Mouse (Mus musculus): ENCODE data around the gene Tdp1. TPM values are rescaled to one million over a fixed set of nuclear protein-coding genes. Genes with fewer than 3 reads are reported as not detected.

Tdp1 gene
- polyA plus RNA-seq, 1 experiment from 2014 or later, result 21.2 TPM

- H3K4me2 ChIP-seq, result no peak overlapping the region
- H3K4me3 ChIP-seq, result no peak overlapping the region
- WGBS, result 66% methylated on average over 3 of the region's 3 CpGs
- H3K36me3 ChIP-seq, result no peaks in the 10 kb centered on the region
- no peak overlapping the region for H3K27ac ChIP-seq
- H3K4me1 ChIP-seq (replicated peaks), result peaks cover 13% of the 10 kb centered on the region; the same call in 1 of the 2 replicates
- no peak overlapping the region for H3K9ac ChIP-seq
- H3K27me3 ChIP-seq, result no peaks in the 10 kb centered on the region
- H3K9me3 ChIP-seq (replicated peaks), result no peaks in the 10 kb centered on the region
- ATAC-seq (replicated peaks; ENCODE audit: insufficient number of reproducible peaks, insufficient read depth, low FRiP score, low read depth), result no peak
Observed at GRCm38 (mm10) chr12:99859391-99860100, 24.8 kb upstream of the Tdp1 start.

GRCm38 (mm10) chr12:99860981-99861380 is 23.3 kb upstream of the Tdp1 start:
- no peak overlapping the region for H3K27ac ChIP-seq
- H3K4me2 ChIP-seq, result no peak overlapping the region
- H3K9ac ChIP-seq, result no peak overlapping the region
- no peaks in the 10 kb centered on the region for H3K27me3 ChIP-seq
- H3K4me3 ChIP-seq, result no peak overlapping the region
- ATAC-seq (replicated peaks; ENCODE audit: insufficient number of reproducible peaks, insufficient read depth, low FRiP score, low read depth), result no peak
- H3K4me1 ChIP-seq (replicated peaks), result peaks cover 12% of the 10 kb centered on the region; the same call in 1 of the 2 replicates
- H3K36me3 ChIP-seq, result no peaks in the 10 kb centered on the region
- no peaks in the 10 kb centered on the region for H3K9me3 ChIP-seq (replicated peaks)
- 70% methylated on average over 4 of the region's 4 CpGs for WGBS

DNA sequence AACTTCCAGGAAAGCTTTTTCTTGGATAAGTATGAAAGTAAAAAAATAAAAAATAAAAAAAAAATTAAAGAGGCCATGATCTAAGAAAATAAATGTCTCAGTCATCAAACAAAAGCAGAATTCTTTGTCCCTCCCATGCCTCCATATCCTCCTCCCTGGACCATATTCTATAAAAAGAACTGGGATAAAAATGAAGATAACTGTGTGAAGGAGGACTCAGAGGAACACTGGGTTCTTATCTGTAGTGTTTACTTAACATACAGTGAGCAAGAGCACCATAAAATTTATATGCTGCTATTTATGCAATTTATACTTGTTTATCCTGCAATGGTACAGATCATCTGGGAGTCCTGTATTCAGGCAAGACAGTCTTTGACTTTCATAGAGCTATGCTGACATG is 19.7 kb upstream of the Tdp1 start:
- Histone ChIP-seq H3K36me3 (no peaks in the 10 kb centered on the region), H3K27ac (no peak overlapping the region)

DNA sequence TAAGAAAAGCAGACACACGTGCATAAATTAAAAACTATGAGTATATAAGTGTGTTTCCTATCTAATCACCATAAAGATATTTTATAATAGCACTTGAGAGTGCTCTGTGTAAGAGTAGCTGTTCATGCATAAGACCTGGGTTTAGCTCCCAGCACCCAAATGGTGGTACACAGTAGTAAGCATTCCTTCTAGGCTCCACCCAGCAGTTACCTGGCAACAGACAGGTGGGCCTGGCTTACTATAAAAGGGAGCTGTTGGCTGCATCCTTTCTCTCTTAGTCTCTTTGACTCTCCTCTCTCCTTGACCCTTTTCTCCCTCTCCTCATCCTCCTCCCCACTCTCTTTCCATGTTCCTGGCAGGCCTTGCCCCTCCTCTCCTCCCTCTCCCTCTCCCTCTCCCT is 15.5 kb upstream of the Tdp1 start:
- ATAC-seq (replicated peaks; ENCODE audit: insufficient number of reproducible peaks, insufficient read depth, low FRiP score, low read depth), result no peak
- no peak overlapping the region for H3K4me2 ChIP-seq
- no peak overlapping the region for H3K27ac ChIP-seq
- no peaks in the 10 kb centered on the region; the same call in 1 of the 2 replicates for H3K4me1 ChIP-seq (replicated peaks)
- no peaks in the 10 kb centered on the region for H3K36me3 ChIP-seq
- no peak overlapping the region for H3K4me3 ChIP-seq
- H3K27me3 ChIP-seq, result no peaks in the 10 kb centered on the region
- H3K9ac ChIP-seq, result no peak overlapping the region
- 90% methylated on average over 1 of the region's 1 CpGs for WGBS
- H3K9me3 ChIP-seq (replicated peaks), result no peaks in the 10 kb centered on the region

More for the DNA sequence above, 19.7 kb upstream of the Tdp1 start:
- no peak for ATAC-seq (replicated peaks; ENCODE audit: insufficient number of reproducible peaks, insufficient read depth, low FRiP score, low read depth)
- no peaks in the 10 kb centered on the region for H3K27me3 ChIP-seq
- H3K4me1 ChIP-seq (replicated peaks), result peaks cover 10% of the 10 kb centered on the region; the same call in 1 of the 2 replicates
- no peak overlapping the region for H3K4me3 ChIP-seq
- no peak overlapping the region for H3K9ac ChIP-seq
- no peaks in the 10 kb centered on the region for H3K9me3 ChIP-seq (replicated peaks)
- H3K4me2 ChIP-seq, result no peak overlapping the region

DNA sequence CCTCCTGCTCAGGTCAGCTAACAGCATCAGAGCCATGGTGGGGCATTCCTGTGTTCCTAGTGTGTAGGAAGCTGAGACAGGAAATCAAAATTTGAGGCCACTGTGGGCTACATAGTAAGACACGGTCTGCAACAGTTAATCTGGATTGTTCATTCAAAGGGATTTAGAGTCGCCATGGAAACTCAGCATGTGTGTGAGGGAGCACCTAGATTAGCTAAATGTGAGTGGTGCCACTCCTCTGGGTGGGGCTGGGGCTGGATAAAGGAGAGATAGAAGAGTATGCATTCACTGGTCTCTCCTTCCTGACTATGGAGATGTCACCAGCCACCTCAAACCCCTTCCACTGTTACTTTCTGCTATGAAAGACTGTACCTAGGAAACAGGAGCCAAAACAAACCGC is 10.9 kb upstream of the Tdp1 start:
- no peak for ATAC-seq (replicated peaks; ENCODE audit: insufficient number of reproducible peaks, insufficient read depth, low FRiP score, low read depth)
- H3K9me3 ChIP-seq (replicated peaks), result no peaks in the 10 kb centered on the region
- H3K9ac ChIP-seq, result no peak overlapping the region
- WGBS, result 59% methylated on average over 3 of the region's 3 CpGs
- no peaks in the 10 kb centered on the region for H3K4me1 ChIP-seq (replicated peaks)
- H3K36me3 ChIP-seq, result no peaks in the 10 kb centered on the region
- no peaks in the 10 kb centered on the region for H3K27me3 ChIP-seq
- no peak overlapping the region for H3K4me3 ChIP-seq
- H3K27ac ChIP-seq, result no peak overlapping the region
- no peak overlapping the region for H3K4me2 ChIP-seq

DNA sequence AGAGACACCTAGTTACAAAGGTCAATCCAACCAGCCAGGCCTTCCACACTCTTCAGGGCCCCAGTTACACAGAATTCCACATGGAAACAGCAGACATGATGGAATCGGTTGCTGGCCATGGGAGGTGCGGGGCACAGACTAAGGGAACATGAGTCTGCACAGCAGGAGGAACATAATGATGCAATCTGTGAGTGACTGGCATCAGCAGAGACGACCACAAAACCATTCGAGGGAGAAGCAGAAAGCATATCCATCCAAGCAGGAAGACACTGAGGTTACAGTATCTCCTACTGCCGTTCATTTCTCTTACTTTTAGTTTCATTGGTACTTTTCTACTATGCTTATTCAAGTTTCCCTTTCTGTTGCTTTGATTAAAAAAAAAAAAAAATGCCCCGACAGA is 9.7 kb upstream of the Tdp1 start:
- Histone ChIP-seq H3K4me3 (no peak overlapping the region), H3K27me3 (no peaks in the 10 kb centered on the region), H3K36me3 (no peaks in the 10 kb centered on the region), H3K4me1 (replicated peaks) (no peaks in the 10 kb centered on the region), H3K9ac (no peak overlapping the region), H3K9me3 (replicated peaks) (no peaks in the 10 kb centered on the region), H3K27ac (no peak overlapping the region), H3K4me2 (no peak overlapping the region)
- ATAC-seq (replicated peaks; ENCODE audit: insufficient number of reproducible peaks, insufficient read depth, low FRiP score, low read depth), result no peak
- WGBS, result 84% methylated on average over 6 of the region's 6 CpGs

GRCm38 (mm10) chr12:99883000-99883712 is 1.2 kb upstream of the Tdp1 start:
- Histone ChIP-seq H3K27ac (peak overlapping the region; percentile 91), H3K9me3 (replicated peaks) (no peaks in the 10 kb centered on the region), H3K4me2 (peak overlapping the region; percentile 94), H3K27me3 (no peaks in the 10 kb centered on the region), H3K9ac (peak overlapping the region; percentile 67), H3K4me1 (replicated peaks) (peaks cover 25% of the 10 kb centered on the region), H3K4me3 (peak overlapping the region; percentile 89), H3K36me3 (no peaks in the 10 kb centered on the region)
- ATAC-seq (replicated peaks; ENCODE audit: insufficient number of reproducible peaks, insufficient read depth, low FRiP score, low read depth), result peak; percentile 89
- WGBS, result under 1% methylated on average over 38 of the region's 38 CpGs

DNA sequence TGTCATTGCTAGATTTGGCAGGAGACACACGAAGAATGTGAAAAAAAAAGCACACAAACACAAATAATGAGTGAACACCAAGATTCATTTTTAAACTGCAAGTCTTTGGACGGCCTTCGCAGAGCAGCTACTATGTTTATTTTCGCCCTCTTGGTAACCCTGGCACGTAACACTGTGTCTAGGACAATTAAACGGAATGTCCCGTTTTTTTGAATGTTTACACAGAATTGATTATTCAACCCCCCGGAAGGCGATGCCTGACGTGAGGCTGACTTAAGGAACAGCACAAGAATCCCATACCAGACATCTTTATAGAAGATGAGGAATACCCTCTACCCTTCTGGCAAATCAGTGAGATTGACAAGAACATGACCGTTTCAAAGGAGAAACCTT is 608 bp upstream of the Tdp1 start:
- WGBS, result 0% methylated on average over 11 of the region's 11 CpGs
- H3K9ac ChIP-seq, result peak overlapping the region; percentile 67
- ATAC-seq (replicated peaks; ENCODE audit: insufficient number of reproducible peaks, insufficient read depth, low FRiP score, low read depth), result no peak

DNA sequence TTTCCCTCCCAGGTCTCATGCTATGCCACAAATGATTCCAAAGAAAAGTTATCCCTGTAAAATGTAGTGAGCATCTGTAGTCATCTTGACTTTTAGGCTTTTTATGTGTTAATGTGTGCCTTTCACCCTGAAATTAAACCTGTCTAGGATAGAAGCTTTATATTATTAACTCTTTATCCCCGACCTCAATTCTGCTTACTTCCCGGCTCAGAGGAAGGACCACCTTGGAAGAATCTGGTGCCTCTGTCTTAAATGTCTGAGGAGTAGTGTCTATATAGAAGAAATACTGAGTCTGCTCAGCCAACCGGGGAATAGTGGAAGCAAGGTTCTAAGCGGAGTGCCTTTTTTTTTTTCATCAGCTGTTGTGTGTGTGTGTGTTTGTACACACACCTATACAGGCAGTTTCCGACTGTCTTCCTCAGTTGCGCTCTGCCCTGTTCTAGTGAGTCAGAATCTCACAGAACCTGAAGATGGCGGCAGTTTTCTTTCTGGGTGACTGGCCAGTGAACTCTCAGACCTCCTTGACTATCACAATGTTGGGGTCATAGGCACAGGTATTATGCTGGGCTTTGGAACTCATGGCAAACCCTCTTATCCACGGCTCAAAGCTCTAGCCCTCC is 1.1 kb downstream of the Tdp1 start:
- 56% methylated on average over 8 of the region's 8 CpGs for WGBS
- Histone ChIP-seq H3K4me1 (replicated peaks) (peaks cover 25% of the 10 kb centered on the region), H3K4me2 (peak overlapping the region; percentile 94), H3K27me3 (no peaks in the 10 kb centered on the region), H3K9me3 (replicated peaks) (no peaks in the 10 kb centered on the region), H3K4me3 (peak overlapping the region; percentile 89), H3K9ac (peak overlapping the region; percentile 89), H3K36me3 (no peaks in the 10 kb centered on the region), H3K27ac (no peak overlapping the region)
- ATAC-seq (replicated peaks; ENCODE audit: insufficient number of reproducible peaks, insufficient read depth, low FRiP score, low read depth), result no peak

More for the DNA sequence above, 608 bp upstream of the Tdp1 start:
- H3K4me2 ChIP-seq, result peak overlapping the region; percentile 94
- H3K4me1 ChIP-seq (replicated peaks), result peaks cover 25% of the 10 kb centered on the region
- no peaks in the 10 kb centered on the region for H3K9me3 ChIP-seq (replicated peaks)
- H3K27me3 ChIP-seq, result no peaks in the 10 kb centered on the region
- peak overlapping the region; percentile 89 for H3K4me3 ChIP-seq
- peak overlapping the region; percentile 91 for H3K27ac ChIP-seq
- no peaks in the 10 kb centered on the region for H3K36me3 ChIP-seq

GRCm38 (mm10) chr12:99897846-99898245 is 13.5 kb downstream of the Tdp1 start:
- 87% methylated on average over 4 of the region's 4 CpGs for WGBS
- H3K9me3 ChIP-seq (replicated peaks), result no peaks in the 10 kb centered on the region

GRCm38 (mm10) chr12:99898248-99898870 is 14.0 kb downstream of the Tdp1 start:
- WGBS, result 82% methylated on average over 16 of the region's 16 CpGs

More at GRCm38 (mm10) chr12:99897846-99898245, 13.5 kb downstream of the Tdp1 start:
- Histone ChIP-seq H3K27me3 (no peaks in the 10 kb centered on the region), H3K9ac (no peak overlapping the region), H3K27ac (no peak overlapping the region), H3K4me1 (replicated peaks) (peaks cover 7% of the 10 kb centered on the region), H3K4me3 (no peak overlapping the region), H3K36me3 (peaks cover 45% of the 10 kb centered on the region), H3K4me2 (no peak overlapping the region)
- no peak for ATAC-seq (replicated peaks; ENCODE audit: insufficient number of reproducible peaks, insufficient read depth, low FRiP score, low read depth)

More at GRCm38 (mm10) chr12:99898248-99898870, 14.0 kb downstream of the Tdp1 start:
- Histone ChIP-seq H3K4me1 (replicated peaks) (peaks cover 11% of the 10 kb centered on the region), H3K27me3 (no peaks in the 10 kb centered on the region), H3K4me3 (no peak overlapping the region), H3K9me3 (replicated peaks) (no peaks in the 10 kb centered on the region), H3K27ac (no peak overlapping the region), H3K36me3 (peaks cover 43% of the 10 kb centered on the region), H3K9ac (no peak overlapping the region), H3K4me2 (no peak overlapping the region)
- ATAC-seq (replicated peaks; ENCODE audit: insufficient number of reproducible peaks, insufficient read depth, low FRiP score, low read depth), result no peak
